Mouse (Mus musculus) liver, postnatal 0 days (tissue): Measurements from ENCODE around the gene Inha. TPM values are rescaled to one million over a fixed set of nuclear protein-coding genes. Genes with fewer than 3 reads are reported as not detected.

ENCODE experiments used
- ATAC-seq: fragments of 200-750 bp; cut with Nextera tagmentation; 2 replicates; pipeline ENCODE4 v1.8.0; 2017; ENCODE audit warnings: mild to moderate bottlenecking, moderate library complexity
- DNase-seq: peaks from one replicate; pipeline ENCODE4 v3.0.0-alpha.2; 2016
- H3K27ac ChIP-seq: fragments of 300-500 bp; sonication (generic); 2 replicates; pipeline ENCODE4 v1.5.1; 2014; ENCODE audit warnings: antibody characterized with exemption, moderate library complexity, mild to moderate bottlenecking, low read depth
- H3K27me3 ChIP-seq: fragments of 300-500 bp; sonication (generic); 2 replicates; pipeline ENCODE4 v1.6.1; 2014; ENCODE audit warnings: low read length, control low read depth, mixed read lengths; ENCODE audit not compliant: insufficient read depth
- H3K36me3 ChIP-seq: fragments of 300-500 bp; sonication (generic); replicated peaks from 2 replicates; pipeline ENCODE4 v1.6.1; 2014; ENCODE audit warnings: mild to moderate bottlenecking, control low read depth, low read length, moderate library complexity, mixed read lengths; ENCODE audit not compliant: insufficient read depth
- H3K4me1 ChIP-seq: fragments of 300-500 bp; sonication (generic); 2 replicates; pipeline ENCODE4 v1.6.1; 2014; ENCODE audit warnings: antibody characterized with exemption, mild to moderate bottlenecking, control low read depth; ENCODE audit not compliant: insufficient read depth
- H3K4me2 ChIP-seq: fragments of 300-500 bp; sonication (generic); 2 replicates; pipeline ENCODE4 v1.6.1; 2014; ENCODE audit warnings: low read depth, mild to moderate bottlenecking, low read length, moderate library complexity, mixed read lengths
- H3K4me3 ChIP-seq: fragments of 300-500 bp; sonication (generic); 2 replicates; pipeline ENCODE4 v1.5.1; 2014; ENCODE audit warnings: low read depth, low read length
- H3K9ac ChIP-seq: fragments of 300-500 bp; sonication (generic); replicated peaks from 2 replicates; pipeline ENCODE4 v1.6.1; 2014; ENCODE audit warnings: mild to moderate bottlenecking, moderate library complexity
- H3K9me3 ChIP-seq: fragments of 300-500 bp; sonication (generic); 2 replicates; pipeline ENCODE4 v1.6.1; 2016; ENCODE audit warnings: mild to moderate bottlenecking, control low read depth, low read length, mixed read lengths
- CTCF ChIP-seq: sonication (generic); IDR thresholded peaks from 2 replicates; pipeline ENCODE4 v1.5.1; 2016; ENCODE audit warnings: antibody characterized with exemption, low read depth
- EP300 ChIP-seq: IDR thresholded peaks from 2 replicates; pipeline ENCODE4 v1.6.1; 2016; ENCODE audit warnings: antibody characterized with exemption, low read depth, mild to moderate bottlenecking
- WGBS: fragments of 180-500 bp; shearing (Covaris S2); extraction: QIAGEN DNeasy Blood & Tissue Kit; methylation state at CpG from one replicate; pipeline ENCODE4 v1.1.7; 2014; ENCODE audit not compliant: insufficient replicate concordance; 5-methylcytosine and 5-hydroxymethylcytosine counted together
- polyA plus RNA-seq: library from polyadenylated mRNA; unstranded; fragments of >200 nt; fragmentation: Nextera tagmentation; extraction: Ambion mirVana; gene quantifications from 2 replicates; pipeline ENCODE4 v1.2.1, GENCODE M21; 2015

Inha gene
- polyA plus RNA-seq, 1 experiment from 2014 or later = 0.33 TPM

GRCm38 (mm10) chr1:75478497-75478896, 28.4 kb upstream of the Inha start:
- peak; percentile 55 for DNase-seq
- no peak for TF ChIP-seq EP300
- TF ChIP-seq CTCF = no peak; the same call in 1 of the 2 replicates
- Histone ChIP-seq H3K27me3 (peaks cover 57% of the 10 kb centered on the region), H3K4me2 (peak overlapping the region; percentile 96), H3K4me1 (peaks cover 22% of the 10 kb centered on the region), H3K4me3 (peak overlapping the region; percentile 66), H3K9me3 (no peaks in the 10 kb centered on the region), H3K27ac (peak overlapping the region; percentile 63), H3K36me3 (0 out of 2 replicates have a peak, but pooled peaks cover 6% of the 10 kb centered on the region), H3K9ac (peak overlapping the region; percentile 65)
- whole genome bisulfite sequencing = under 1% methylated on average over 21 of the region's 25 CpGs
- peak; percentile 2; the same call in 1 of the 2 replicates for ATAC-seq

DNA sequence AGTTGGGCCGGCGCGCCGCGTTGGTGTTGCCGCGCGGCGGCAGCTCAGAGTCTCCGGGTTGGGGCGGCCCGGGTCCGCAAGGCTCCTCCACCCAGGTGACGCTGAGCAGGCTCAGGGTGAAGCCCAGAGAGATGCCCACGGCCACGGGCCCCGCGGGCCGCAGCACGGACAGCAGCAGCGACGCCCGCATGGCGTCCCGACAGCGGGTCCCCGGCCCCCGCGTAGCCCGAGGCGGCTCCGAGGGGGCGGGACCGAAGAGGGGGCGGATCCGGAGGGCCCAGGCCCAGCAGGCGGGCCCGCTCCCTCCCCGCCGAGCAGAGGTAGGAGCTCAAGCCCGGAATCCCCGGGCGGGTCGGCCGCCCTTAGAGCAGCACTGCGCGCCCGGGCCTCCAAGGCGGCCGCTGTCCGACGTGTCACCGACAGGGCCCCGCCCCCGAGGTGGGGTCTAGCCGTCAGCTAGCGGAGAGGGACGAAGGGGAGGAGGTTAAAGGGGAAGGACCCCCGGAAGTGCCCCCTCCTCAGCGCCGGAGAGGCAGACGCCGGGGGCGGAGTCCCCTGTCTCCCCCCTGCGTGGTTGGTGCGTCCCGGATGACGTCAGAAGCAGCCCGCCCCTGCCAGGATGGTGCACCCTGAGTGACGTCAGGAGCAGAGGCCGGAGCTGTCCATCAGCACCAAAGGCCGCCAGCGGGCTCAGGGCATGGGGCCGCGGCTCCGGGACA, 27.8 kb upstream of the Inha start, which contains the start of the genes Chpf and Tmem198:
Gene Chpf (minus strand): TSS at position 392 of the 719 bp plus-strand sequence.
Gene Tmem198 (plus strand): TSS at position 617 of the 719 bp plus-strand sequence.
- ATAC-seq (peak; percentile 87), DNase-seq (peak; percentile 93)
- Histone ChIP-seq H3K9ac (peak within 1 kb of the TSS; percentile 65), H3K4me3 (peak within 1 kb of the TSS; percentile 66), H3K27ac (peak within 1 kb of the TSS; percentile 63), H3K36me3 (0 out of 2 replicates have a peak, but pooled peaks cover 6% of the 10 kb centered on the region), H3K4me1 (peaks cover 22% of the 10 kb centered on the region), H3K4me2 (peak within 1 kb of the TSS; percentile 96), H3K27me3 (peaks cover 60% of the 10 kb centered on the region), H3K9me3 (no peaks in the 10 kb centered on the region)
- no peak for TF ChIP-seq EP300
- TF ChIP-seq CTCF = no peak
- WGBS = 2% methylated on average over 59 of the region's 76 CpGs

GRCm38 (mm10) chr1:75479635-75479989, 27.3 kb upstream of the Inha start:
- ATAC-seq (peak; percentile 7), DNase-seq (no peak)
- H3K9ac ChIP-seq = no peak overlapping the region
- WGBS = 2% methylated on average over 21 of the region's 24 CpGs
- no peaks in the 10 kb centered on the region for H3K9me3 ChIP-seq
- TF ChIP-seq EP300 = no peak
- 0 out of 2 replicates have a peak, but pooled peaks have one; percentile 3 for TF ChIP-seq CTCF
- H3K27me3 ChIP-seq = peaks cover 65% of the 10 kb centered on the region
- peak overlapping the region; percentile 96 for H3K4me2 ChIP-seq
- peak overlapping the region; percentile 66 for H3K4me3 ChIP-seq
- peaks cover 22% of the 10 kb centered on the region for H3K4me1 ChIP-seq
- no peak overlapping the region for H3K27ac ChIP-seq
- 0 out of 2 replicates have a peak, but pooled peaks cover 4% of the 10 kb centered on the region for H3K36me3 ChIP-seq

GRCm38 (mm10) chr1:75480036-75480435, 26.8 kb upstream of the Inha start:
- no peak for ATAC-seq

DNA sequence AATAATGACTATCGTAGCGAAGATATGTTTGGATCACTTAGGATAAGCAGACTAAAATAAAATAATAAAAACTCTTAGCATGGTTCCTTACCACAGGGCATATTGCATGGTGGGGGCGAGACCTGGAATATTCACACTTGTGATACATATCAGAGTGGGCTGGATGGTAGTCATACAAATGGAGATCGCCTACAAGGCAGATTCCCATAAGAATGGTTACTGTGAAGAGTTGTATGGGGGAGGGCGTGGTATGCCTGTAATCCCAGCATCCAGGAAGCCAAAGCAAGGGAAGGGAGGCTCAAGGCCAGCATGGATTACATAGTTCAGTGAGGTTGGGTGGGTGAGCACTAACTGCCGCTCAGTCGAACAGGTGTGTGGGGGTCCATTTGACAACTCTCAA, 26.1 kb upstream of the Inha start:
- Histone ChIP-seq H3K4me2 (no peak overlapping the region), H3K27me3 (peaks cover 74% of the 10 kb centered on the region), H3K9me3 (no peaks in the 10 kb centered on the region), H3K36me3 (no peaks in the 10 kb centered on the region), H3K9ac (no peak overlapping the region), H3K27ac (no peak overlapping the region), H3K4me1 (peaks cover 22% of the 10 kb centered on the region), H3K4me3 (no peak overlapping the region)
- 73% methylated on average over 7 of the region's 7 CpGs for WGBS
- TF ChIP-seq EP300 = no peak
- no peak for TF ChIP-seq CTCF
- ATAC-seq = no peak
- DNase-seq = no peak

More at GRCm38 (mm10) chr1:75480036-75480435, 26.8 kb upstream of the Inha start:
- no peak overlapping the region; the same call in 1 of the 2 replicates for H3K4me3 ChIP-seq
- no peak overlapping the region for H3K27ac ChIP-seq
- H3K4me1 ChIP-seq = peaks cover 22% of the 10 kb centered on the region
- no peaks in the 10 kb centered on the region for H3K9me3 ChIP-seq
- WGBS = 22% methylated on average over 13 of the region's 13 CpGs
- peaks cover 67% of the 10 kb centered on the region for H3K27me3 ChIP-seq
- H3K4me2 ChIP-seq = peak overlapping the region; percentile 96
- H3K36me3 ChIP-seq = 0 out of 2 replicates have a peak, but pooled peaks cover 3% of the 10 kb centered on the region
- no peak for TF ChIP-seq EP300
- no peak for TF ChIP-seq CTCF
- no peak overlapping the region for H3K9ac ChIP-seq
- DNase-seq = peak; percentile 13

DNA sequence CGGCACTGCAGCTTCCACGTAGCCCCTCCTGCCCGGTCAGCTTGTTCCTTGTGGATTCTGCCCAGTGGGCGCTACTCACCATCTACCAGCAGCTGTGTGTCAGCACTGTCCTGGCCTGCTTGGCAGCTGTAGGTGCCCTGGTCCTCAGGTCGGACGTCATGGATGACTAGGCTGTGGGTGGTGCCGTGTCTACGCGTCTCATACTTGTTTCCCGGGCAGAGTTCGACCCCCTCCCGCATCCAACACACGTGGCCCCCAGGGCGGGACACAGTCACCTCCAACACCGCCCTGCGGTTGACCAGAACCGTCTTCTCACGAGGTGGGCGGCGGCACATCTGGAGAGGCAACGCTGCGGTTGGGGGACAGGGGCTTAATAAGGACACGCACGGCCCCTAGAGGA, 20.3 kb upstream of the Inha start:
- ATAC-seq = no peak
- Histone ChIP-seq H3K36me3 (no peaks in the 10 kb centered on the region), H3K27ac (no peak overlapping the region), H3K4me3 (no peak overlapping the region), H3K4me2 (no peak overlapping the region), H3K9ac (no peak overlapping the region), H3K4me1 (no peaks in the 10 kb centered on the region), H3K27me3 (peaks cover 73% of the 10 kb centered on the region), H3K9me3 (no peaks in the 10 kb centered on the region)
- WGBS = 8% methylated on average over 24 of the region's 24 CpGs
- no peak for DNase-seq
- no peak for TF ChIP-seq CTCF
- TF ChIP-seq EP300 = no peak
